10 mouse cellular contexts compared by ENCODE assay signal in genomic region chrX:47880052-47880451, GRCm38 (mm10). TPM values are rescaled to one million over a fixed set of nuclear protein-coding genes. Genes with fewer than 3 reads are reported as not detected.
A peak's percentile ranks its signal among the peaks of the same experiment; 100 is the strongest.
DNase-seq lines count a peak whose midpoint lies in the region; ATAC-seq lines count a peak whose summit lies in the region.
"Had no signal": no experiment of that assay in that cellular context is flagged by ENCODE, and none has a peak within 500 bp of the region (broad histone marks: within the 10 kb centered on the region; RNA-seq: fewer than 3 reads in every experiment).

No protein-coding gene starts in this region.

- 26% methylated on average over 2 of the region's 2 CpGs for WGBS in heart, embryonic 12.5 days

- no peaks in the 10 kb centered on the region for H3K9me3 ChIP-seq in heart, embryonic 12.5 days (replicated peaks)

- no peak for ATAC-seq in heart, embryonic 12.5 days (ENCODE audit: insufficient number of reproducible peaks, low FRiP score)
- peak; percentile 52; the same call in 1 of the 2 replicates for ATAC-seq in megakaryocyte progenitor cell, adult 5-6 weeks (replicated peaks; ENCODE audit: poor library complexity)

- no peak overlapping the region for H3K4me3 ChIP-seq in heart, embryonic 12.5 days
- H3K4me3 ChIP-seq: myocyte had no signal

- H3K27me3 ChIP-seq in heart, embryonic 12.5 days (replicated peaks): no peaks in the 10 kb centered on the region

- intact Hi-C loops in heart, postnatal 36 days (cut with DNase I): no loop called here

- no peak overlapping the region for H3K4me2 ChIP-seq in heart, embryonic 12.5 days

- 0 out of 2 replicates have a peak, but pooled peaks cover 3% of the 10 kb centered on the region for H3K36me3 ChIP-seq in heart, embryonic 12.5 days

- DNase-seq in heart, adult 18-20 months: peak; percentile 10 to 37
- DNase-seq in testis, postnatal 10 days (ENCODE audit: low spot score): peak; percentile 64
- DNase-seq in testis, postnatal 14 days (ENCODE audit: low spot score): no peak
- DNase-seq in heart, postnatal 36 days: peak; percentile 14 to 28
- no peak for DNase-seq in layer of hippocampus, adult 9-10 months (ENCODE audit: low spot score)
- no peak for DNase-seq in T-cell, adult 2 months (ENCODE audit: low spot score)
- DNase-seq: cerebellum, adult 8-10 months had no signal

- no peak overlapping the region for H3K9ac ChIP-seq in heart, embryonic 12.5 days

- H3K27ac ChIP-seq in heart, embryonic 12.5 days (ENCODE audit: poor library complexity, severe bottlenecking): no peak overlapping the region

- H3K4me1 ChIP-seq in heart, embryonic 12.5 days (replicated peaks): no peaks in the 10 kb centered on the region

RNA-seq across cellular contexts. Expression of gene Smarca1, which starts 12.7 kb away (rescaled TPM):
- total RNA-seq in heart, adult 18-20 months (2021): 1 to 10 TPM; 1.6 to 2.4 TPM
- 28.1 and 28.7 TPM in 2 replicates for polyA plus RNA-seq in heart, embryonic 12.5 days (2016; fragmentation: Nextera tagmentation; extraction: Ambion mirVana)
- total RNA-seq in heart, postnatal 36 days (2021): 1 to 10 TPM; 1.1 to 1.6 TPM
- not detected in 2 replicates for total RNA-seq in megakaryocyte progenitor cell, adult 5-6 weeks (2015)
- not detected in 2 replicates for total RNA-seq in megakaryocyte progenitor cell, adult 5-6 weeks (2017)
- polyA plus RNA-seq: myocyte had no signal

RNA-seq across cellular contexts. Expression of gene Ocrl, which starts 32.1 kb away (rescaled TPM):
- 1 to 10 TPM; 8.1 to 9.2 TPM for total RNA-seq in heart, adult 18-20 months (2021)
- 13.4 and 14.4 TPM in 2 replicates for polyA plus RNA-seq in heart, embryonic 12.5 days (2016; fragmentation: Nextera tagmentation; extraction: Ambion mirVana)
- 10 to 100 TPM; 11.0 to 11.6 TPM for total RNA-seq in heart, postnatal 36 days (2021)
- 72.3 and 90.0 TPM in 2 replicates for total RNA-seq in megakaryocyte progenitor cell, adult 5-6 weeks (2015)
- total RNA-seq in megakaryocyte progenitor cell, adult 5-6 weeks (2017): 25.7 and 34.6 TPM in 2 replicates

Comparison
In these comparisons a context has a peak if more than half of its experiments do, and no peak if none do; other contexts are left out.
1. DNase-seq: peak in heart, adult 18-20 months (2 of 2), testis, postnatal 10 days (single experiment) and heart, postnatal 36 days (2 of 2); none in testis, postnatal 14 days (single experiment), layer of hippocampus, adult 9-10 months (single experiment) and T-cell, adult 2 months (single experiment).